Mouse (Mus musculus): ENCODE results near the gene Fuca1. TPM values are rescaled to one million over a fixed set of nuclear protein-coding genes. Genes with fewer than 3 reads are reported as not detected.
A peak's percentile ranks its signal among the peaks of the same experiment; 100 is the strongest.

Fuca1 gene
- polyA plus RNA-seq, 1 experiment from 2014 or later = 63.2 TPM

GRCm38 (mm10) chr4:135895071-135895571, 25.4 kb upstream of the Fuca1 start, which contains the start of gene Cnr2:
Gene Cnr2, plus strand, starts transcription at chr4:135895394.
- Histone ChIP-seq H3K27me3 (replicated peaks) (no peaks in the 10 kb centered on the region), H3K4me1 (no peaks in the 10 kb centered on the region), H3K27ac (no peak within 1 kb of the TSS), H3K9me3 (no peaks in the 10 kb centered on the region), H3K4me2 (no peak within 1 kb of the TSS), H3K4me3 (no peak within 1 kb of the TSS), H3K36me3 (replicated peaks) (no peaks in the 10 kb centered on the region), H3K9ac (no peak within 1 kb of the TSS)
- 55% methylated on average over 8 of the region's 8 CpGs for WGBS
- ATAC-seq (replicated peaks) = no peak

- Histone ChIP-seq H3K4me3 (no peak overlapping the region), H3K4me2 (no peak overlapping the region), H3K27ac (no peak overlapping the region), H3K36me3 (replicated peaks) (no peaks in the 10 kb centered on the region), H3K4me1 (no peaks in the 10 kb centered on the region), H3K9ac (no peak overlapping the region), H3K27me3 (replicated peaks) (no peaks in the 10 kb centered on the region), H3K9me3 (no peaks in the 10 kb centered on the region)
- 76% methylated on average over 6 of the region's 6 CpGs for WGBS
- no peak for ATAC-seq (replicated peaks)
Observed at GRCm38 (mm10) chr4:135896157-135896556, 24.4 kb upstream of the Fuca1 start.

GRCm38 (mm10) chr4:135898380-135899049, 22.0 kb upstream of the Fuca1 start:
- no peak for ATAC-seq (replicated peaks)
- no peaks in the 10 kb centered on the region for H3K36me3 ChIP-seq (replicated peaks)
- H3K9me3 ChIP-seq = no peaks in the 10 kb centered on the region
- H3K9ac ChIP-seq = no peak overlapping the region
- no peaks in the 10 kb centered on the region for H3K27me3 ChIP-seq (replicated peaks)
- no peak overlapping the region for H3K4me2 ChIP-seq
- no peak overlapping the region for H3K27ac ChIP-seq
- H3K4me1 ChIP-seq = no peaks in the 10 kb centered on the region
- H3K4me3 ChIP-seq = no peak overlapping the region
- 76% methylated on average over 9 of the region's 9 CpGs for WGBS

GRCm38 (mm10) chr4:135899050-135899448, 21.5 kb upstream of the Fuca1 start:
- no peaks in the 10 kb centered on the region for H3K4me1 ChIP-seq
- no peaks in the 10 kb centered on the region for H3K9me3 ChIP-seq
- no peaks in the 10 kb centered on the region for H3K36me3 ChIP-seq (replicated peaks)
- H3K9ac ChIP-seq = no peak overlapping the region
- H3K4me3 ChIP-seq = no peak overlapping the region
- no peak overlapping the region for H3K4me2 ChIP-seq
- no peaks in the 10 kb centered on the region for H3K27me3 ChIP-seq (replicated peaks)
- H3K27ac ChIP-seq = no peak overlapping the region
- 90% methylated on average over 7 of the region's 7 CpGs for WGBS
- ATAC-seq (replicated peaks) = no peak

GRCm38 (mm10) chr4:135900008-135900407, 20.5 kb upstream of the Fuca1 start:
- H3K4me1 ChIP-seq = no peaks in the 10 kb centered on the region
- 78% methylated on average over 5 of the region's 5 CpGs for WGBS
- no peak for ATAC-seq (replicated peaks)

GRCm38 (mm10) chr4:135902606-135903242, 17.8 kb upstream of the Fuca1 start:
- no peaks in the 10 kb centered on the region for H3K4me1 ChIP-seq
- no peak overlapping the region for H3K27ac ChIP-seq
- H3K36me3 ChIP-seq (replicated peaks) = no peaks in the 10 kb centered on the region
- WGBS = 93% methylated on average over 4 of the region's 4 CpGs
- no peaks in the 10 kb centered on the region for H3K27me3 ChIP-seq (replicated peaks)
- no peak for ATAC-seq (replicated peaks)
- no peaks in the 10 kb centered on the region for H3K9me3 ChIP-seq
- H3K9ac ChIP-seq = no peak overlapping the region
- H3K4me3 ChIP-seq = no peak overlapping the region
- H3K4me2 ChIP-seq = no peak overlapping the region

More at GRCm38 (mm10) chr4:135900008-135900407, 20.5 kb upstream of the Fuca1 start:
- H3K36me3 ChIP-seq (replicated peaks) = no peaks in the 10 kb centered on the region
- H3K4me2 ChIP-seq = no peak overlapping the region
- no peak overlapping the region for H3K27ac ChIP-seq
- no peak overlapping the region for H3K9ac ChIP-seq
- no peaks in the 10 kb centered on the region for H3K9me3 ChIP-seq
- H3K4me3 ChIP-seq = no peak overlapping the region
- H3K27me3 ChIP-seq (replicated peaks) = no peaks in the 10 kb centered on the region

GRCm38 (mm10) chr4:135904810-135905209, 15.7 kb upstream of the Fuca1 start:
- no peaks in the 10 kb centered on the region for H3K27me3 ChIP-seq (replicated peaks)
- ATAC-seq (replicated peaks) = no peak
- H3K9ac ChIP-seq = no peak overlapping the region
- no peak overlapping the region for H3K4me3 ChIP-seq
- no peaks in the 10 kb centered on the region for H3K36me3 ChIP-seq (replicated peaks)
- no peaks in the 10 kb centered on the region for H3K4me1 ChIP-seq
- no peak overlapping the region for H3K4me2 ChIP-seq
- 56% methylated on average over 1 of the region's 1 CpGs for WGBS
- H3K27ac ChIP-seq = no peak overlapping the region
- H3K9me3 ChIP-seq = no peaks in the 10 kb centered on the region

GRCm38 (mm10) chr4:135906633-135907032, 13.9 kb upstream of the Fuca1 start:
- Histone ChIP-seq H3K4me3 (no peak overlapping the region), H3K9ac (no peak overlapping the region), H3K27me3 (replicated peaks) (no peaks in the 10 kb centered on the region), H3K36me3 (replicated peaks) (no peaks in the 10 kb centered on the region), H3K27ac (no peak overlapping the region), H3K9me3 (no peaks in the 10 kb centered on the region), H3K4me2 (no peak overlapping the region), H3K4me1 (no peaks in the 10 kb centered on the region)
- ATAC-seq (replicated peaks) = no peak
- 93% methylated on average over 3 of the region's 3 CpGs for WGBS

- H3K4me2 ChIP-seq = no peak overlapping the region
- no peaks in the 10 kb centered on the region for H3K27me3 ChIP-seq (replicated peaks)
- H3K9me3 ChIP-seq = no peaks in the 10 kb centered on the region
- no peaks in the 10 kb centered on the region for H3K36me3 ChIP-seq (replicated peaks)
- no peak overlapping the region for H3K9ac ChIP-seq
- H3K27ac ChIP-seq = no peak overlapping the region
- H3K4me3 ChIP-seq = no peak overlapping the region
- H3K4me1 ChIP-seq = 0 out of 2 replicates have a peak, but pooled peaks cover 3% of the 10 kb centered on the region
- ATAC-seq (replicated peaks) = no peak
- WGBS = 76% methylated on average over 13 of the region's 13 CpGs
Observed at GRCm38 (mm10) chr4:135909326-135910066, 11.0 kb upstream of the Fuca1 start.

- no peaks in the 10 kb centered on the region for H3K36me3 ChIP-seq (replicated peaks)
- no peak overlapping the region for H3K4me3 ChIP-seq
- 0 out of 2 replicates have a peak, but pooled peaks cover 3% of the 10 kb centered on the region for H3K4me1 ChIP-seq
- 71% methylated on average over 7 of the region's 7 CpGs for WGBS
- H3K27ac ChIP-seq = no peak overlapping the region
- no peaks in the 10 kb centered on the region for H3K9me3 ChIP-seq
- no peak overlapping the region for H3K4me2 ChIP-seq
- no peak overlapping the region for H3K9ac ChIP-seq
- H3K27me3 ChIP-seq (replicated peaks) = no peaks in the 10 kb centered on the region
- ATAC-seq (replicated peaks) = no peak
Observed at GRCm38 (mm10) chr4:135911531-135911930, 9.0 kb upstream of the Fuca1 start.

- no peak for ATAC-seq (replicated peaks)
- H3K4me2 ChIP-seq = no peak overlapping the region
- no peak overlapping the region for H3K4me3 ChIP-seq
- no peak overlapping the region for H3K27ac ChIP-seq
- H3K9ac ChIP-seq = no peak overlapping the region
- no peaks in the 10 kb centered on the region for H3K36me3 ChIP-seq (replicated peaks)
- no peaks in the 10 kb centered on the region for H3K9me3 ChIP-seq
- H3K27me3 ChIP-seq (replicated peaks) = no peaks in the 10 kb centered on the region
- WGBS = 45% methylated on average over 3 of the region's 3 CpGs
- 0 out of 2 replicates have a peak, but pooled peaks cover 3% of the 10 kb centered on the region for H3K4me1 ChIP-seq
Observed at GRCm38 (mm10) chr4:135912164-135912563, 8.4 kb upstream of the Fuca1 start.

GRCm38 (mm10) chr4:135912835-135913234, 7.7 kb upstream of the Fuca1 start:
- 0 out of 2 replicates have a peak, but pooled peaks cover 3% of the 10 kb centered on the region for H3K4me1 ChIP-seq
- no peaks in the 10 kb centered on the region for H3K27me3 ChIP-seq (replicated peaks)
- no peak overlapping the region for H3K4me2 ChIP-seq
- no peak overlapping the region for H3K4me3 ChIP-seq
- WGBS = 32% methylated on average over 3 of the region's 3 CpGs
- H3K9ac ChIP-seq = no peak overlapping the region
- no peaks in the 10 kb centered on the region for H3K9me3 ChIP-seq
- no peaks in the 10 kb centered on the region for H3K36me3 ChIP-seq (replicated peaks)
- H3K27ac ChIP-seq = no peak overlapping the region
- 0 out of 2 replicates have a peak, but pooled peaks have one; percentile 58 for ATAC-seq (replicated peaks)
